Mouse (Mus musculus): ENCODE data around the gene Mapk8ip3.

Mapk8ip3 gene

GRCm38 (mm10) chr17:24884391-24884790, 52.4 kb downstream of the Mapk8ip3 start:
- 87% methylated on average over 6 of the region's 6 CpGs for WGBS

GRCm38 (mm10) chr17:24881738-24882440, 54.9 kb downstream of the Mapk8ip3 start:
- 48% methylated on average over 7 of the region's 7 CpGs for WGBS

GRCm38 (mm10) chr17:24878531-24878930, 58.2 kb downstream of the Mapk8ip3 start:
- 72% methylated on average over 8 of the region's 8 CpGs for WGBS

GRCm38 (mm10) chr17:24878117-24878397, 58.7 kb downstream of the Mapk8ip3 start:
- 50% methylated on average over 5 of the region's 5 CpGs for WGBS

- 64% methylated on average over 10 of the region's 10 CpGs for WGBS
Observed at GRCm38 (mm10) chr17:24877336-24878116, 59.3 kb downstream of the Mapk8ip3 start.

GRCm38 (mm10) chr17:24874989-24875388, 61.8 kb downstream of the Mapk8ip3 start:
- WGBS, result 82% methylated on average over 8 of the region's 8 CpGs

GRCm38 (mm10) chr17:24874405-24874745, 62.4 kb downstream of the Mapk8ip3 start:
- 62% methylated on average over 1 of the region's 1 CpGs for WGBS

- WGBS, result 63% methylated on average over 4 of the region's 4 CpGs
Observed at GRCm38 (mm10) chr17:24873695-24874404, 62.9 kb downstream of the Mapk8ip3 start.

GRCm38 (mm10) chr17:24867914-24868313, 68.9 kb downstream of the Mapk8ip3 start:
- 56% methylated on average over 10 of the region's 10 CpGs for WGBS

GRCm38 (mm10) chr17:24865776-24866175, 71.0 kb downstream of the Mapk8ip3 start, which contains the start of gene Igfals:
Gene Igfals (plus strand): TSS chr17:24865997.
- WGBS, result 90% methylated on average over 8 of the region's 8 CpGs

- WGBS, result 93% methylated on average over 3 of the region's 3 CpGs
Observed at GRCm38 (mm10) chr17:24861785-24862184, 75.0 kb downstream of the Mapk8ip3 start.

GRCm38 (mm10) chr17:24860076-24860475, 76.7 kb downstream of the Mapk8ip3 start:
- WGBS, result 94% methylated on average over 8 of the region's 8 CpGs

- WGBS, result 77% methylated on average over 6 of the region's 6 CpGs
Observed at GRCm38 (mm10) chr17:24858967-24859366, 77.8 kb downstream of the Mapk8ip3 start.

GRCm38 (mm10) chr17:24857831-24858470, 78.8 kb downstream of the Mapk8ip3 start:
- WGBS, result 91% methylated on average over 8 of the region's 8 CpGs

GRCm38 (mm10) chr17:24856589-24856988, 80.2 kb downstream of the Mapk8ip3 start:
- 93% methylated on average over 13 of the region's 13 CpGs for WGBS

- 53% methylated on average over 3 of the region's 3 CpGs for WGBS
Observed at GRCm38 (mm10) chr17:24855838-24856464, 80.8 kb downstream of the Mapk8ip3 start.

GRCm38 (mm10) chr17:24851381-24852125, 85.2 kb downstream of the Mapk8ip3 start:
- WGBS, result 75% methylated on average over 10 of the region's 10 CpGs

- WGBS, result 1% methylated on average over 20 of the region's 20 CpGs
Observed at GRCm38 (mm10) chr17:24850773-24851127, 86.0 kb downstream of the Mapk8ip3 start.

GRCm38 (mm10) chr17:24850065-24850772, 86.6 kb downstream of the Mapk8ip3 start, which contains the start of gene Fahd1:
Gene Fahd1 (minus strand): TSS chr17:24850364.
- under 1% methylated on average over 58 of the region's 58 CpGs for WGBS

- 0% methylated on average over 21 of the region's 21 CpGs for WGBS
Observed at GRCm38 (mm10) chr17:24849733-24850064, 87.1 kb downstream of the Mapk8ip3 start.

Data from cerebral cortex, adult 2 months (tissue).